Mouse (Mus musculus): ENCODE data around the gene Mrtfa.
A peak's percentile ranks its signal among the peaks of the same experiment; 100 is the strongest.

The Mrtfa gene

GRCm38 (mm10) chr15:81197197-81197596 lies 6.6 kb upstream of the Mrtfa start:
- no peak for DNase-seq (ENCODE audit: low spot score in 2 of 2)

- DNase-seq (ENCODE audit: low spot score in 2 of 2), result peak; percentile 13 to 17
Measured at GRCm38 (mm10) chr15:81195447-81195846, 4.9 kb upstream of the Mrtfa start.

- DNase-seq (ENCODE audit: low spot score in 2 of 2), result no peak
Measured at GRCm38 (mm10) chr15:81194791-81195190, 4.2 kb upstream of the Mrtfa start.

GRCm38 (mm10) chr15:81192858-81193257 lies 2.3 kb upstream of the Mrtfa start:
- DNase-seq (ENCODE audit: low spot score in 2 of 2), result no peak

- DNase-seq (ENCODE audit: low spot score in 2 of 2), result no peak
Measured at GRCm38 (mm10) chr15:81192316-81192715, 1.8 kb upstream of the Mrtfa start.

GRCm38 (mm10) chr15:81191303-81191702 lies 746 bp upstream of the Mrtfa start:
- peak in 1 of 2 experiments; percentile 14 for DNase-seq (ENCODE audit: low spot score in 2 of 2)

GRCm38 (mm10) chr15:81190011-81190629 lies 437 bp downstream of the Mrtfa start:
- peak; percentile 5 to 12 for DNase-seq (ENCODE audit: low spot score in 2 of 2)

GRCm38 (mm10) chr15:81189061-81189460 lies 1.5 kb downstream of the Mrtfa start:
- no peak for DNase-seq (ENCODE audit: low spot score in 2 of 2)

- DNase-seq (ENCODE audit: low spot score in 2 of 2), result no peak
Measured at GRCm38 (mm10) chr15:81184913-81185312, 5.6 kb downstream of the Mrtfa start.

GRCm38 (mm10) chr15:81181233-81181632 lies 9.3 kb downstream of the Mrtfa start:
- DNase-seq (ENCODE audit: low spot score in 2 of 2), result peak; percentile 15

- DNase-seq (ENCODE audit: low spot score in 2 of 2), result no peak
Measured at GRCm38 (mm10) chr15:81179523-81179922, 11.0 kb downstream of the Mrtfa start.

GRCm38 (mm10) chr15:81178703-81179102 lies 11.9 kb downstream of the Mrtfa start:
- DNase-seq (ENCODE audit: low spot score in 2 of 2), result no peak

GRCm38 (mm10) chr15:81177860-81178259 lies 12.7 kb downstream of the Mrtfa start:
- no peak for DNase-seq (ENCODE audit: low spot score in 2 of 2)

GRCm38 (mm10) chr15:81175633-81176032 lies 14.9 kb downstream of the Mrtfa start:
- no peak for DNase-seq (ENCODE audit: low spot score in 2 of 2)

GRCm38 (mm10) chr15:81172259-81172658 lies 18.3 kb downstream of the Mrtfa start:
- DNase-seq (ENCODE audit: low spot score in 2 of 2), result no peak

- DNase-seq (ENCODE audit: low spot score in 2 of 2), result no peak
Measured at GRCm38 (mm10) chr15:81168735-81169134, 21.8 kb downstream of the Mrtfa start.

GRCm38 (mm10) chr15:81167831-81168230 lies 22.7 kb downstream of the Mrtfa start:
- no peak for DNase-seq (ENCODE audit: low spot score in 2 of 2)

GRCm38 (mm10) chr15:81166291-81166690 lies 24.3 kb downstream of the Mrtfa start:
- no peak for DNase-seq (ENCODE audit: low spot score in 2 of 2)

GRCm38 (mm10) chr15:81164560-81165310 lies 25.8 kb downstream of the Mrtfa start:
- DNase-seq (ENCODE audit: low spot score in 2 of 2), result no peak

GRCm38 (mm10) chr15:81161571-81161970 lies 29.0 kb downstream of the Mrtfa start:
- no peak for DNase-seq (ENCODE audit: low spot score in 2 of 2)

GRCm38 (mm10) chr15:81160677-81161076 lies 29.9 kb downstream of the Mrtfa start:
- no peak for DNase-seq (ENCODE audit: low spot score in 2 of 2)

GRCm38 (mm10) chr15:81159212-81159611 lies 31.3 kb downstream of the Mrtfa start:
- DNase-seq (ENCODE audit: low spot score in 2 of 2), result no peak

GRCm38 (mm10) chr15:81158517-81159120 lies 31.9 kb downstream of the Mrtfa start:
- DNase-seq (ENCODE audit: low spot score in 2 of 2), result no peak
